Mouse (Mus musculus): ENCODE measurements around the gene Gm6614. TPM values are rescaled to one million over a fixed set of nuclear protein-coding genes. Genes with fewer than 3 reads are reported as not detected.
"Not testable (repeated sequence)": the region's sequence is repeated elsewhere in the genome, so short reads cannot be mapped to it uniquely, and the experiment has no call there.

Gene Gm6614
- total RNA-seq (2021), result not detected
- long read RNA-seq, experiment 1, result 0 reads
- long read RNA-seq, experiment 2, result 0 reads

- intact Hi-C loops (cut with DNase I), result no loop called here
- DNase-seq (ENCODE audit: low spot score in 2 of 2), result no peak
Measured at GRCm38 (mm10) chr6:142011364-142011955, at the start of gene Gm6614. TSS of gene Gm6614 (minus strand) at chr6:142011414.

- DNase-seq (ENCODE audit: low spot score in 2 of 2); intact Hi-C loops (cut with DNase I): not testable (repeated sequence)
Measured at GRCm38 (mm10) chr6:142058281-142058680, 47.1 kb upstream of the Gm6614 start.

GRCm38 (mm10) chr6:142047689-142048088 lies 36.5 kb upstream of the Gm6614 start:
- DNase-seq (ENCODE audit: low spot score in 2 of 2), result no peak
- intact Hi-C loops (cut with DNase I), result loop anchor here (10.0 kb wide), 1 partner anchor 563 kb away; no protein-coding TSS in a partner anchor

- DNase-seq (ENCODE audit: low spot score in 2 of 2), result no peak
- intact Hi-C loops (cut with DNase I), result loop anchor here (10.0 kb wide), 1 partner anchor 561 kb away; no protein-coding TSS in a partner anchor
Measured at GRCm38 (mm10) chr6:142045746-142046145, 34.5 kb upstream of the Gm6614 start.

GRCm38 (mm10) chr6:142041896-142042295 lies 30.7 kb upstream of the Gm6614 start:
- intact Hi-C loops (cut with DNase I), result loop anchor here (10.0 kb wide), 1 partner anchor 557 kb away; no protein-coding TSS in a partner anchor
- no peak for DNase-seq (ENCODE audit: low spot score in 2 of 2)

GRCm38 (mm10) chr6:142040306-142041175 lies 29.3 kb upstream of the Gm6614 start:
- intact Hi-C loops (cut with DNase I), result loop anchor here (10.0 kb wide), 1 partner anchor 556 kb away; no protein-coding TSS in a partner anchor
- DNase-seq (ENCODE audit: low spot score in 2 of 2), result peak; percentile 55 to 90

GRCm38 (mm10) chr6:142035771-142036170 lies 24.6 kb upstream of the Gm6614 start:
- DNase-seq (ENCODE audit: low spot score in 2 of 2), result no peak
- intact Hi-C loops (cut with DNase I), result no loop called here

GRCm38 (mm10) chr6:142021671-142022070 lies 10.5 kb upstream of the Gm6614 start:
- no peak for DNase-seq (ENCODE audit: low spot score in 2 of 2)
- intact Hi-C loops (cut with DNase I), result no loop called here

- DNase-seq (ENCODE audit: low spot score in 2 of 2), result no peak
- intact Hi-C loops (cut with DNase I), result no loop called here
Measured at GRCm38 (mm10) chr6:141986772-141987171, 24.4 kb downstream of the Gm6614 start.

- DNase-seq (ENCODE audit: low spot score in 2 of 2), result no peak
- intact Hi-C loops (cut with DNase I), result no loop called here
Measured at GRCm38 (mm10) chr6:141984644-141985043, 26.6 kb downstream of the Gm6614 start.

GRCm38 (mm10) chr6:141962420-141962819 lies 48.8 kb downstream of the Gm6614 start:
- DNase-seq (ENCODE audit: low spot score in 2 of 2), result no peak
- intact Hi-C loops (cut with DNase I), result no loop called here

- intact Hi-C loops (cut with DNase I), result no loop called here
- DNase-seq (ENCODE audit: low spot score in 2 of 2), result no peak
Measured at GRCm38 (mm10) chr6:141961861-141962260, 49.4 kb downstream of the Gm6614 start.

GRCm38 (mm10) chr6:141960482-141960881 lies 50.7 kb downstream of the Gm6614 start:
- intact Hi-C loops (cut with DNase I), result no loop called here
- no peak for DNase-seq (ENCODE audit: low spot score in 2 of 2)

- intact Hi-C loops (cut with DNase I), result no loop called here
- DNase-seq (ENCODE audit: low spot score in 2 of 2), result no peak
Measured at GRCm38 (mm10) chr6:141946862-141947261, 64.4 kb downstream of the Gm6614 start, which contains the start of gene Slco1a1. TSS of gene Slco1a1 (minus strand) at chr6:141946962.

GRCm38 (mm10) chr6:141940451-141940850 lies 70.8 kb downstream of the Gm6614 start:
- intact Hi-C loops (cut with DNase I), result no loop called here
- DNase-seq (ENCODE audit: low spot score in 2 of 2), result no peak

Other genes starting within 250 kb of the Gm6614 start
- not detected for gene Gm5724, start 237.6 kb downstream of the Gm6614 start, total RNA-seq (2021)
- gene Slco1a4, start 155.2 kb downstream of the Gm6614 start, total RNA-seq (2021), result 10 to 100 TPM; 30.7 to 32.4 TPM
- not detected for gene Slco1a1, start 64.5 kb downstream of the Gm6614 start, total RNA-seq (2021)
- gene Slco1a6, start 197.1 kb upstream of the Gm6614 start, total RNA-seq (2021), result not detected

Data from left cerebral cortex, postnatal 14 days (tissue).